Mouse (Mus musculus) C2C12 (cell line): ENCODE results near the gene Dhx58.

Source experiments
- CEBPB ChIP-seq: IDR thresholded peaks from one replicate; pipeline ENCODE4 v1.6.1; 2011; ENCODE audit warnings: low read depth, mild to moderate bottlenecking, control low read depth, moderate library complexity
- CTCF ChIP-seq: IDR thresholded peaks from one replicate; pipeline ENCODE4 v1.5.1; 2011; ENCODE audit not compliant: control insufficient read depth, insufficient read depth, insufficient read length
- FOSL1 ChIP-seq: IDR thresholded peaks from one replicate; pipeline ENCODE4 v1.8.0; 2011; ENCODE audit warnings: mild to moderate bottlenecking, low read length; ENCODE audit not compliant: poor library complexity, insufficient read depth, severe bottlenecking
- MAX ChIP-seq: IDR thresholded peaks from one replicate; pipeline ENCODE4 v1.6.1; 2011; ENCODE audit warnings: mild to moderate bottlenecking, control low read depth
- MYOD1 ChIP-seq: IDR thresholded peaks from one replicate; pipeline ENCODE4 v1.6.1; 2011; ENCODE audit warnings: low read depth; ENCODE audit not compliant: control insufficient read depth, insufficient read length
- MYOG ChIP-seq: IDR thresholded peaks from one replicate; pipeline ENCODE4 v1.6.1; 2011; ENCODE audit not compliant: control insufficient read depth, insufficient read length; ENCODE audit errors: extremely low read depth
- USF1 ChIP-seq: IDR thresholded peaks from one replicate; pipeline ENCODE4 v1.6.1; 2011; ENCODE audit warnings: low read depth, mild to moderate bottlenecking, control low read depth, moderate library complexity

GRCm38 (mm10) chr11:100748620-100749019 is 44.5 kb upstream of the Dhx58 start:
- TF ChIP-seq CTCF, result no peak
- no peak for TF ChIP-seq USF1
- no peak for TF ChIP-seq MAX
- TF ChIP-seq MYOG, result no peak
- TF ChIP-seq FOSL1, result no peak
- TF ChIP-seq CEBPB, result no peak
- no peak for TF ChIP-seq MYOD1
